Mouse (Mus musculus) mouse embryonic stem cell (cell line): Measurements from ENCODE around the gene Amotl1.

ENCODE experiments used
- in situ Hi-C, 2 experiments: fragments of 300-500 bp; cut with MboI; formaldehyde crosslinking; loops; 1 replicate in 1 of 2; 3 replicates in 1 of 2; pipeline ENCODE4 v1.14.3; 2019 to 2020; ENCODE audit warnings: low sequenced_read_pairs in 2 of 2, low pct_unique_long_range_greater_than_20kb in 1 of 2, mixed read lengths in 1 of 2; ENCODE audit not compliant: unreplicated experiment in 1 of 2

Amotl1 gene

GRCm38 (mm10) chr9:14646061-14646460, 1.2 kb upstream of the Amotl1 start:
- in situ Hi-C loops, result no loop called here

GRCm38 (mm10) chr9:14643328-14643727, 1.5 kb downstream of the Amotl1 start:
- in situ Hi-C loops, result no loop called here

- in situ Hi-C loops, result no loop called here
Observed at GRCm38 (mm10) chr9:14642251-14643021, 2.4 kb downstream of the Amotl1 start.

GRCm38 (mm10) chr9:14641310-14642067, 3.4 kb downstream of the Amotl1 start:
- in situ Hi-C loops, result no loop called here

GRCm38 (mm10) chr9:14636244-14636643, 8.6 kb downstream of the Amotl1 start:
- in situ Hi-C loops, result no loop called here

- in situ Hi-C loops, result no loop called here
Observed at GRCm38 (mm10) chr9:14635551-14635950, 9.3 kb downstream of the Amotl1 start.

- in situ Hi-C loops, result no loop called here
Observed at GRCm38 (mm10) chr9:14634155-14634554, 10.7 kb downstream of the Amotl1 start.

GRCm38 (mm10) chr9:14632365-14633163, 12.3 kb downstream of the Amotl1 start:
- in situ Hi-C loops, result no loop called here

GRCm38 (mm10) chr9:14631729-14632128, 13.1 kb downstream of the Amotl1 start:
- in situ Hi-C loops, result no loop called here

- in situ Hi-C loops, result no loop called here
Observed at GRCm38 (mm10) chr9:14627525-14627924, 17.3 kb downstream of the Amotl1 start.

- in situ Hi-C loops, result no loop called here
Observed at GRCm38 (mm10) chr9:14625961-14626360, 18.9 kb downstream of the Amotl1 start.

- in situ Hi-C loops, result no loop called here
Observed at GRCm38 (mm10) chr9:14625024-14625423, 19.8 kb downstream of the Amotl1 start.

GRCm38 (mm10) chr9:14623928-14624327, 20.9 kb downstream of the Amotl1 start:
- in situ Hi-C loops, result no loop called here

- in situ Hi-C loops, result no loop called here
Observed at GRCm38 (mm10) chr9:14623250-14623649, 21.6 kb downstream of the Amotl1 start.

GRCm38 (mm10) chr9:14622848-14623247, 22.0 kb downstream of the Amotl1 start:
- in situ Hi-C loops, result no loop called here

- in situ Hi-C loops, result no loop called here
Observed at GRCm38 (mm10) chr9:14620107-14620506, 24.7 kb downstream of the Amotl1 start.

- in situ Hi-C loops, result no loop called here
Observed at GRCm38 (mm10) chr9:14614931-14615880, 29.6 kb downstream of the Amotl1 start.
